Mouse (Mus musculus) forebrain, embryonic 11.5 days (tissue): ENCODE results near the gene Acsl4. TPM values are rescaled to one million over a fixed set of nuclear protein-coding genes. Genes with fewer than 3 reads are reported as not detected.

Experiments used
- ATAC-seq: fragments of 200-750 bp; cut with Nextera tagmentation; replicated peaks from 2 replicates; pipeline ENCODE4 v1.8.0; 2017; ENCODE audit warnings: moderate TSS enrichment; ENCODE audit not compliant: low FRiP score
- DNase-seq: peaks from one replicate; pipeline ENCODE4 v3.0.0-alpha.2; 2017; ENCODE audit warnings: low spot score
- H3K27ac ChIP-seq: fragments of 300-500 bp; sonication (generic); 2 replicates; pipeline ENCODE4 v1.5.1; 2014; ENCODE audit warnings: low read depth, low read length
- H3K27me3 ChIP-seq: fragments of 300-500 bp; sonication (generic); 2 replicates; pipeline ENCODE4 v1.6.1; 2014; ENCODE audit warnings: mild to moderate bottlenecking, low read length, mixed read lengths; ENCODE audit not compliant: control insufficient read depth, insufficient read depth
- H3K36me3 ChIP-seq: fragments of 300-500 bp; sonication (generic); 2 replicates; pipeline ENCODE4 v1.6.1; 2014; ENCODE audit warnings: mild to moderate bottlenecking, low read length, moderate library complexity, mixed read lengths; ENCODE audit not compliant: control insufficient read depth, insufficient read depth
- H3K4me1 ChIP-seq: fragments of 300-500 bp; sonication (generic); replicated peaks from 2 replicates; pipeline ENCODE4 v1.6.1; 2014; ENCODE audit warnings: low read length, mixed read lengths; ENCODE audit not compliant: control insufficient read depth, insufficient read depth
- H3K4me2 ChIP-seq: fragments of 300-500 bp; sonication (generic); 2 replicates; pipeline ENCODE4 v1.6.1; 2014; ENCODE audit warnings: low read depth, mild to moderate bottlenecking, low read length, moderate library complexity, mixed read lengths; ENCODE audit not compliant: severe bottlenecking
- H3K4me3 ChIP-seq: fragments of 300-500 bp; sonication (generic); 2 replicates; pipeline ENCODE4 v1.5.1; 2014; ENCODE audit warnings: low read depth, low read length
- H3K9ac ChIP-seq: fragments of 300-500 bp; sonication (generic); 2 replicates; pipeline ENCODE4 v1.6.1; 2014; ENCODE audit warnings: low read length
- H3K9me3 ChIP-seq: fragments of 300-500 bp; sonication (generic); 2 replicates; pipeline ENCODE4 v1.6.1; 2016; ENCODE audit warnings: low read length, mixed read lengths; ENCODE audit not compliant: control insufficient read depth
- WGBS: fragments of 180-500 bp; shearing (Covaris S2); extraction: QIAGEN DNeasy Blood & Tissue Kit; methylation state at CpG from one replicate; pipeline ENCODE4 v1.1.7; 2014; 5-methylcytosine and 5-hydroxymethylcytosine counted together
- polyA plus RNA-seq: library from polyadenylated mRNA; unstranded; fragments of >200 nt; fragmentation: Nextera tagmentation; extraction: Ambion mirVana; gene quantifications from 2 replicates; pipeline ENCODE4 v1.2.1, GENCODE M21; 2014

Gene Acsl4
- polyA plus RNA-seq, 1 experiment from 2014 or later = 20.9 TPM

DNA sequence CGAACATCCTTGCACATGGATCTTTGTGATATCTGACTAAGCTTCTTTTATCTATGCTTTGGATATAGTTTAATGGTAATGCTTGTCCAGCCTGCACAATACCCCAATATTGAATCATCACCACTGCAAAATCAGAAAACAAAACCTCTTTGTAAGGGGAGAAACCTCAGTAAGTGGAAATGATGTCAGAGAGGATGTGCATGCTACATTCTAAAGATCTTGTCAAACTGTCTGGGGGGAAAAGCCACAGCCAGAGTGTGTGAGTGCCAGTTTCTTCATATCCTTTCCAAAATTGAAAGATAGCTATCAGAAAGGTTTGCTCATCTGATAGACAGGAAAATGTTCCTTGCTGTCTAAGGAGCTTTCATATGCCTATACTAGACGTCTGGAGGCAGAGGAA, 8.3 kb upstream of the Acsl4 start:
- no peak for ATAC-seq
- H3K27me3 ChIP-seq = no peaks in the 10 kb centered on the region
- H3K36me3 ChIP-seq = no peaks in the 10 kb centered on the region
- H3K4me3 ChIP-seq = no peak overlapping the region
- H3K4me2 ChIP-seq = no peak overlapping the region
- no peaks in the 10 kb centered on the region for H3K9me3 ChIP-seq
- no peak overlapping the region for H3K27ac ChIP-seq
- 69% methylated on average over 2 of the region's 2 CpGs for WGBS
- no peak overlapping the region for H3K9ac ChIP-seq
- no peak for DNase-seq
- no peaks in the 10 kb centered on the region for H3K4me1 ChIP-seq

DNA sequence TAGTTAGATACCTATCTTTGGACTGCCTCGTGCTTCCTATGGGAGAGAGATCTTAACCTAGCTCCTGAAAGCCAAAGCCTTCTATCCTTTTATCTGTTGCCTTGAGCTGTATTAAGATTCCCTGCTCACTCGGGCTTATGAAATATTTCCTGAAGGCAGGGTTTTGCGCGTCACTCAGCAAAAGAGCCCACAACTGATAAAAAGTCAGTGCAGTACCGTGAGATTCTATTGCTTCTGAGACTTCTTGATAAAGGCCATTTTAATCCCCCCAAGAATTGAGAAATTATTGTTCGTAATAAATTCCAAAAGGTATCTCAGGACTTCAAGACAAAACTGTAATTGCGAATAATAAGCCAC, 552 bp upstream of the Acsl4 start:
- Histone ChIP-seq H3K9me3 (no peaks in the 10 kb centered on the region), H3K4me2 (peak overlapping the region; percentile 49), H3K27ac (0 out of 2 replicates have a peak overlapping the region, but pooled peaks have one; percentile 41), H3K4me3 (peak overlapping the region; percentile 54), H3K36me3 (no peaks in the 10 kb centered on the region), H3K4me1 (no peaks in the 10 kb centered on the region), H3K27me3 (peaks cover 6% of the 10 kb centered on the region; the same call in 1 of the 2 replicates), H3K9ac (peak overlapping the region; percentile 65)
- ATAC-seq (no peak; the same call in 1 of the 2 replicates), DNase-seq (no peak)
- 36% methylated on average over 7 of the region's 7 CpGs for WGBS

DNA sequence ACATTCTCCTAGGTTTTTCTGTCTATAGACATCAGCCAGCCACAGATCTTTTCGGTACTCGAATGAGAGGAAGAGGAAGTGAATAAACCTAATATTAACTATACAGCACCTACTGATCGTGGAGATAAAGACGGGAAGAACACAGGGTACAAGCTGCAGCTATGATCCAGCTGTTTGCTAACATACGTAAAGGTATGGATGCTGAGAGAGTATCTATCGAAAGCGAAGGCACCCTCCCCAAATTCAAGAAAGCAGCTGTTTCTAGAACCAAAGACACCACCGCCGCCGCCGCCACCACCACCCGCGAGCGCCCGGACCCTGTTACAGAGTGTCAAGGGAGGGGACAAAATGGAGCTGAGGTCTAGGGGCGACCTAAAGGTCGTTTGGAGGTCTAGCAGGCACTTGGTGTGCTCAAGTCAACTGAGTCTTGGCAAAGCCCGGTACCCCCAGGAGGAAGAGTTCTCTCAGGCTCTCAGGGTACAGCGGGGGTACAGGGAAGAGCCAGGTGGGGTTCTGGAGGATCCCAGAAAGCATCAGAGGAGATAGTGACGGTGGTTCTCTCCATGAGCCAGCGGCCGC, 665 bp downstream of the Acsl4 start:
- Histone ChIP-seq H3K27me3 (peaks cover 6% of the 10 kb centered on the region; the same call in 1 of the 2 replicates), H3K4me1 (no peaks in the 10 kb centered on the region), H3K9ac (peak overlapping the region; percentile 63), H3K4me2 (peak overlapping the region; percentile 52), H3K36me3 (no peaks in the 10 kb centered on the region), H3K9me3 (no peaks in the 10 kb centered on the region), H3K27ac (peak overlapping the region; percentile 59), H3K4me3 (peak overlapping the region; percentile 54)
- ATAC-seq (peak; percentile 25), DNase-seq (peak; percentile 51)
- 15% methylated on average over 21 of the region's 22 CpGs for WGBS

DNA sequence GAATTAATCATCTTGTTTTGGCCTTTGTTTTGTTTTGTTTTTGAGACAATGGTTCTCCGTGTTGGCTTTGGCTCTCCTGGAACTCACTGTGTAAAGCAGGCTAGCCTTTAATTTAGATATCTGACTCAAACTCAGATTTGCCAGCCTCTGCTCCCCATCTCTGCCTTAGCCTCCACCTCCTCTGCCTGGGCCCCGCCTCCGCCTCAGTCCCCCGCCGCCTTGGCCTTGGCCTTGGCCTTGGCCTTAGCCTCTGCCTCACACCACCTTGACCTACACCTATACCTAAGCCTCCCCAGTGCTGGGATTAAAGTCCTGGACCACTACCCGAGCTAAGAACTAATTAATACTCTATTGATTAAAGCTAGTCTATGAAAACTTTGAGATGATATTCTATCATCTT, 2.2 kb downstream of the Acsl4 start:
- H3K4me1 ChIP-seq = no peaks in the 10 kb centered on the region
- WGBS = 84% methylated on average over 6 of the region's 6 CpGs
- H3K36me3 ChIP-seq = no peaks in the 10 kb centered on the region
- H3K4me2 ChIP-seq = no peak overlapping the region
- H3K9ac ChIP-seq = no peak overlapping the region
- H3K27ac ChIP-seq = no peak overlapping the region
- H3K27me3 ChIP-seq = peaks cover 6% of the 10 kb centered on the region; the same call in 1 of the 2 replicates
- no peak overlapping the region for H3K4me3 ChIP-seq
- H3K9me3 ChIP-seq = no peaks in the 10 kb centered on the region
- ATAC-seq = no peak
- no peak for DNase-seq

DNA sequence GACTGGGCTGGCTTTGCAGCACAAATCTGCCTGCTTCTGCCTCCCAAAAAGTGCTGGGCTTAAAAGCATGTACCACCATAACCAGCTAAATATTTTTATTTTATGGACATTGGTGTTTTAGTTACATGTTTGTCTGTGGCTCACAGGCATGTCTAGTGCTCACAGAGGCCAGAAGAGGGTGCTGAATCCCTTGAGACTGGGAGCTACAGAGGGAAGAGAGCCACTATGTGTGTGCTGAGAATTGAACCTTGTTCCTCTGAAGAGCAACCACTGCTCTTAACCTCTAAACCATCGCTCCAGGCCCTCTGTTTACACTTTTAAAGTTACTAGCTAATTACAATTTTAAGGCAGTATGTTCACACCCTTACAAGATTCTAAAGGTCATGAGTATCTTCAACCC, 2.7 kb downstream of the Acsl4 start:
- Histone ChIP-seq H3K4me3 (no peak overlapping the region), H3K4me2 (no peak overlapping the region), H3K27ac (no peak overlapping the region), H3K9ac (no peak overlapping the region), H3K4me1 (no peaks in the 10 kb centered on the region), H3K27me3 (peaks cover 6% of the 10 kb centered on the region; the same call in 1 of the 2 replicates), H3K9me3 (no peaks in the 10 kb centered on the region), H3K36me3 (no peaks in the 10 kb centered on the region)
- DNase-seq (no peak), ATAC-seq (no peak)
- WGBS = 88% methylated on average over 1 of the region's 1 CpGs

DNA sequence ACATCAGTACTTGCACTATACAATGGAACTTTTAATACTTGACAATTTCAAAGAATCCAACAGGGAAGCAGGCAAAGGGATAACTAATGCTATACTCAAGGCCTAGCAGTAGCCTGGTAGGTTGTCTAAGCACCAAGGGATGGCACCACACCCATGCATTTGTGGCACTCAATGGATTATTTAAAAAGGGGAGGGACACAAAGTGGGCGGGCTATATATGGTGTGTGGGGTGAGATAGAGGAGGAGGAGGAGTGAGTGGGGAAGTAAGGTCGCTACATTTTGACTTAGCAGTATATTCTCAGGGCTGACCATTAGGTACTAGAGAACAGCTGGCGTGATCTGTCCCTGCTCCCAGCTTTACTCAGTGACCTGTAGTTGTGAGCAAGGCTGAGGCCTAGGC, 5.4 kb downstream of the Acsl4 start:
- no peak for ATAC-seq
- Histone ChIP-seq H3K4me2 (no peak overlapping the region), H3K9me3 (no peaks in the 10 kb centered on the region), H3K4me1 (no peaks in the 10 kb centered on the region), H3K27me3 (peaks cover under 1% of the 10 kb centered on the region; the same call in 1 of the 2 replicates), H3K27ac (no peak overlapping the region), H3K36me3 (no peaks in the 10 kb centered on the region), H3K4me3 (no peak overlapping the region), H3K9ac (no peak overlapping the region)
- WGBS = 80% methylated on average over 3 of the region's 3 CpGs
- DNase-seq = no peak

DNA sequence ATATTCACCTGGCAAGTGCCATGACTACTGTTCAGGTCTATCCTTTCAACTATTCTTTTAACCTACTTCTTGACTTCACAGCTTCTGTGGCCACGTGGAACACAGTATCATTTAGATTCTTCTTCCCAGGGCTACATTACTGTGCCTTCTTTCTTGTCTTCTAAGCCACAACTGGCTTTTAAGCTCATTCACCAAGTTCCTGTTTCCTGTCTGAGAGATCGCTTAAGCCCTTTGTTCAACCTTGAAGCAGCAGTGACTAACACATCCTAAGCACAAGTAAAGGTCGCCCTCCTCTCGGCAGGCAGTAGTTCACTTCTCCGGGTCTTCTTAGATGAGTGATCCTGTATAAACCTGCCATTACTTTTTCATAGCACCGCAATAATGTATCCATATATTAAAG, 10.4 kb downstream of the Acsl4 start:
- WGBS = 86% methylated on average over 6 of the region's 6 CpGs

DNA sequence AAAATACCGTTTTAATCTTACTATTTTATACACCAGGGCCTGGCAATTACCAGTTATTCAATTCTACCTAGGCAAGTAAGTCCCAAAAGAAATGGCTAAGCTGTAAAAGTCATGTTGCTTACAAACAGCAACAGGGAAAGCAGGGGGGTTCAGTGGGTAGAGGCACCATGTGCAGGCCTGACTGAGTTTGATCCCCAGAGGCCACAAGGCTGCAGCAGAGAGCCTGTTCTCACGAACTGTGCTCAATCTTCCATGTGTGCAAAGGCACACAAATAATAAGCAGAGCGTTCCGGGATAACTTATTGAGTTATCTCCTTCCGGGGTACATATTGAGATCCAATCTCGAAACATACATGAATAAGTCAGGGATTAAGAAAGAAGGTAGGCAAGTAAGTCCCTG, 12.3 kb downstream of the Acsl4 start:
- no peak overlapping the region for H3K4me2 ChIP-seq
- H3K9ac ChIP-seq = no peak overlapping the region
- no peaks in the 10 kb centered on the region for H3K36me3 ChIP-seq
- H3K27me3 ChIP-seq = no peaks in the 10 kb centered on the region
- no peaks in the 10 kb centered on the region for H3K4me1 ChIP-seq
- no peak overlapping the region for H3K27ac ChIP-seq
- ATAC-seq = no peak
- no peaks in the 10 kb centered on the region for H3K9me3 ChIP-seq
- H3K4me3 ChIP-seq = no peak overlapping the region
- no peak for DNase-seq
- WGBS = 89% methylated on average over 6 of the region's 6 CpGs

More for the DNA sequence above, 10.4 kb downstream of the Acsl4 start:
- no peaks in the 10 kb centered on the region for H3K36me3 ChIP-seq
- no peak for ATAC-seq
- no peak overlapping the region for H3K4me2 ChIP-seq
- H3K27ac ChIP-seq = no peak overlapping the region
- H3K9me3 ChIP-seq = no peaks in the 10 kb centered on the region
- no peaks in the 10 kb centered on the region for H3K4me1 ChIP-seq
- no peak for DNase-seq
- no peaks in the 10 kb centered on the region for H3K27me3 ChIP-seq
- no peak overlapping the region for H3K4me3 ChIP-seq
- no peak overlapping the region for H3K9ac ChIP-seq

DNA sequence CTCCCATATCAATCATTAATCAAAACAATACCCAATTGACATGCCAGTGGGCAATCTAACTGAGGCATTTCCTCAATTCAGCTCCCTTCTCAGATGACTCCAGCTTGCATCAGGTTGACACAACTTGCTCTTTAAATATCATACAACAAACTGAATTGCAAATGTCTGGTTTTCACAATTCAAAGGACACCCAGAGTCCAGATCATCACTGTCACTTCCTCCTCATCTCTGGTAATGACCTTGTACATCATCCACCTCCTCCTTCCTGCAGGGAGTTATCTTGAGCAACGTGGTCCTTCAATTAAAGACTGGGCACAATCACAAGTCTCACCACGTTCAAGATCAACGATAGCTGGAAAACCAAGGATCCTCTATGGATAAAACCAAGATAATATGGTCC, 13.0 kb downstream of the Acsl4 start:
- Histone ChIP-seq H3K4me2 (no peak overlapping the region), H3K4me1 (no peaks in the 10 kb centered on the region), H3K4me3 (no peak overlapping the region), H3K27ac (no peak overlapping the region), H3K9ac (no peak overlapping the region), H3K36me3 (no peaks in the 10 kb centered on the region), H3K27me3 (no peaks in the 10 kb centered on the region), H3K9me3 (no peaks in the 10 kb centered on the region)
- DNase-seq = no peak
- ATAC-seq = no peak
- 87% methylated on average over 3 of the region's 3 CpGs for WGBS
